Mouse (Mus musculus) spleen, adult 18-20 months (tissue): ENCODE measurements around the gene Abl1.

Experiments
- DNase-seq, 2 experiments: peaks; one replicate each; pipeline ENCODE4 v3.0.0; 2022; ENCODE audit warnings: mixed read lengths in 2 of 2

The Abl1 gene

DNA sequence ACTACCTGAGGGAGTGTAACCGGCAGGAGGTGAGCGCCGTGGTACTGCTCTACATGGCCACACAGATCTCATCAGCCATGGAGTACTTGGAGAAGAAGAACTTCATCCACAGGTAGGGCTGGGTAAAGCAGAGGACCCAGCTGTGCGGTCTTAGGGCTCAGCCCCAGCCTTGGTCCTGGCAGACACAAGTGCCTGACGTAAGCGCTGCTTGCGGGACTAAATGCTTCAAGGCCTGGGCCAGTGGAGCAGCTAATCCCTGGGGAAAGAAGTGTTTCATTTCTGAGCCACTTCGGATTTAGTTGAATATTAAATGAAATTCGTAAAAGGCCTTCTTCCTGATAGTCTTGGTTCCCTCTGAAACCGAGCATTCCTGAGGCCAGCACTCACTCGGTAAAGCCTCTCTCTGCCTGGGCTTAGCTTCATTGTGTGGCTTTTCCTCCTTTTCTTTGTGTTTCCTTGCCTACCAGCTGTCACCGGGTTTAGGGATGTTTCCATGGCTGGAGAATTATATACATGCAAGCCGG is 102.6 kb downstream of the Abl1 start:
- DNase-seq, result no peak

DNA sequence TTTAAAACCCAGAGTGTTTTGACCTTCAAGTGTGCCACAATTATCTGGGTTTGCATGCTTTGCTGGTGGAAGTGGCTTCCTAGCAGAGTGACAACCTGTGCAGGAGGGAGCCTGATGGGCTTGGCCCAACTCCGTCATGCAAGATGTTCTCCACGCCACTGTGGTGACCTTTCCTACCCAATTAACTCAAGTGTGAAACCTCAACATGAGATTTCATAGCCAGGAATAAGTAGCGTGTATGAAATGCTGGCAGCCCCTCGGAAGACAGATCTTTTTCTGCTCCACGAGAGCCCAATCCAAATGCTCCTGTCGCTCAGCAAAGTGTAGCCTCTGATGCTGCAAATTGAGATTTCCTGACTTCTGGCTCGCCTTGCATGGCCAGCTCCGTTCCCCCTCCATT is 103.1 kb downstream of the Abl1 start:
- no peak for DNase-seq

DNA sequence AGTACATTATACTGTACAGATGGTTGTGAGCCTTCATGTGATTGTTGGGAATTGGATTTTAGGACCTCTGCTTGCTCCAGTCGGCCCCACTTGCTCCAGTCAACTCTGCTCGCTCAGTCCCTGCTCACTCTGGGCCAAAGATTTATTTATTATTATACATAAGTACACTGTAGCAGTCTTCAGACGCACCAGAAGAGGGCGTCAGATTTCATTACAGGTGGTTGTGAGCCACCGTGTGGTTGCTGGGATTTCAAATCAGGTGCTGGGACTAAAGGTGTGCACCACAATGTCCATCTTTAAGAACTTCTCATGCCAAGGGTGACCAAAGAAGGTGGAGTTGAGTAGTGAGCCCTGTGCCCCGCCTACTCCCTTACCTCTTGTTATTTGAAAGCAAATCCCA is 104.4 kb downstream of the Abl1 start:
- DNase-seq, result no peak

DNA sequence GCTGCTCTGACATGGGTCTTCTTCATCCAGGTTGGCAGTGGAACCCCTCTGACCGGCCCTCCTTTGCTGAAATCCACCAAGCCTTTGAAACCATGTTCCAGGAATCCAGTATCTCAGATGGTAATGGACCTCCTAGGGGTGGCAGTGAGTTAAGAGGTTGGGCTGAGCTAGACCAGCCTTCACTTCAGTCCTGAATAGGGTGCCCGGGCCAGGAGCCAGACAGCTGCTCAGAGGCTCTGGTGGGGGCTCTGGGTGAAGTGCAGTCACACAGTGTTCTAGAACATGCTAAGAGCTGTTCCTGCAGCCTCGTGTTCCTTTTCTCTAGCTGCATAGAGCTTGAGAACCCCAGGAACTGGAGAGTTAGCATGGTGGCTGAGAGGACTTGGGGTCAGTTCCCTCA is 108.8 kb downstream of the Abl1 start:
- DNase-seq, result no peak

DNA sequence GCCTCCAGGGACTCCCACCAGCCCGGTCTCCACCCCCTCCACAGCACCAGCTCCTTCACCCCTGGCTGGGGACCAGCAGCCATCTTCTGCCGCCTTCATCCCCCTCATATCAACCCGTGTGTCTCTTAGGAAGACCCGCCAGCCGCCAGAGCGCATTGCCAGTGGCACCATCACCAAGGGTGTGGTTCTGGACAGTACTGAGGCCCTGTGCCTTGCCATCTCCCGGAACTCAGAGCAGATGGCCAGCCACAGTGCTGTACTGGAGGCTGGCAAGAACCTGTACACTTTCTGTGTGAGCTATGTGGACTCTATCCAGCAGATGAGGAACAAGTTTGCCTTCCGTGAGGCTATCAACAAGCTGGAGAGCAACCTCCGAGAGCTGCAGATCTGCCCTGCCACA is 113.2 kb downstream of the Abl1 start:
- DNase-seq, result no peak

DNA sequence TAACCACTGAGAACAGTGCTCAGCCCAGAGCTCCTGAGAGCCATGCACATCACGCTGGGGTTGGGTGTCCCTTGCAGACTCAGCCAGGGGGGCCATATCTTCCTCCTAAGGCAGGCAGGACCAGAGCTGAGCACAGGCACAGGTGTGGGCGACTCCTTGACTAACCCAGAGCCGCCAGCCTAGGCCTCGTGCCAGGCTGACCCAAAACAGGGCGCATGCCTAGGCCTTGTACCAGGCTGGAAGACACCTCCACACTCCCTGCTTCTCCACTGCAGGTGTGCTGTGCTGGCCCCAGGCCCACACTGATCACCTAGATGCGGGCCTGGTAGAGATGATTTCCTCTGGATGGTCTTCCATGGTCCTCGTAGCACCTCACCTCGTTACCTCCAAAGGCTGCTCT is 114.6 kb downstream of the Abl1 start:
- no peak for DNase-seq

DNA sequence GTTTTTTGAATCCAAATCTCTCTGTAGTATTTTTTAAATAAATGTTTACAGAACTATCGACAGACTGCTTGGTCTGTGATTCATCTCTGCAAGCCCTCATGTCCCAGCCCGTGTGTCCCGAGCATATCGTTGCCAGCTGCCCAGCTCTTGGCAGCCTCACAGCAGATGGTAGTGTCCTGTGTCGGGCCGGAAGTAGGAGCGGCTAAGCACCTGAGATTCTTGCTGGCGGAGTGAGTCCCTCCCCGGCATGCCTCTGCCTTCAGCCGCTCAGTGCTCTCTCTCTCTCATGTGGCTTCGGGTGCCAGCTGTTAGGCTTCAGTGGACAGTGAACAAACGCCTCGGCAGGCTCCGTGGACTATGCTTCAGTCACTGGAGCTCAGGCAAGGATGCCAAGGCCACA is 115.3 kb downstream of the Abl1 start:
- DNase-seq, result no peak

DNA sequence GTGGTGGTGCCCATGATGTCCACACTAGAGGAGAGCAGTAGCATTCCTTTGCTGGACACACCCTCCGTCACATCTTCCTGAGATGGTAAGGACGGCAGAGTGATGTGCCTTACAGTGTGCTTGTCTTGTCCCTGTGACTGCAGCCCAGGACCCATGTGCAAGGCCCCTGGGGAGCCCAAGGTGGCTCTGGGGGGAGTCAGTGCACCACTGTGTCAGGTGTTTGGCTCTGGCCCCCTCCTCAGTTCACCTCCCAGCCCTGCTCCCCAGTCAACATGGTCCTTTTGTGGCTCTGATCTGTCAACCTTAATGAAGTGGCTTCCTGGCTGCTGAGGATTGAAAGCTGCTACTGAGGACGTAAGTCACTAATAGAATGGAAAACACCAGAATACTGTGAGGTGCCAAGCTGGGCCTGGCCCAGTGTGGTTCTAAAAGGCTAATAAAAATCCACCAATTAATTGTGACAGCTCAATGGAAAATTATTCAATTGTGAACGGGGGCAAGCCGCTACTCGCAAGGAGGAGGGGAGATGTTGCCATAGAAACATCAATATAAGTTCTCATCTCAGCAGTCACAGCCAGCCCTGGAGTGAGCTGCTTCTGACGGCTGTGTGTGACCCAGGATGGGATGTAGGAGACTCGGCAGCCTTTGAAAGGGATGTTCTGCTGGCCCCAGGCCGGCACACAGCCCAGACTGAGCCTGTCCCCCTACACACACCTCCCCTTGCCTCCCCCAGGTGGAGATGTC is 118.6 kb downstream of the Abl1 start:
- DNase-seq, result no peak

DNA sequence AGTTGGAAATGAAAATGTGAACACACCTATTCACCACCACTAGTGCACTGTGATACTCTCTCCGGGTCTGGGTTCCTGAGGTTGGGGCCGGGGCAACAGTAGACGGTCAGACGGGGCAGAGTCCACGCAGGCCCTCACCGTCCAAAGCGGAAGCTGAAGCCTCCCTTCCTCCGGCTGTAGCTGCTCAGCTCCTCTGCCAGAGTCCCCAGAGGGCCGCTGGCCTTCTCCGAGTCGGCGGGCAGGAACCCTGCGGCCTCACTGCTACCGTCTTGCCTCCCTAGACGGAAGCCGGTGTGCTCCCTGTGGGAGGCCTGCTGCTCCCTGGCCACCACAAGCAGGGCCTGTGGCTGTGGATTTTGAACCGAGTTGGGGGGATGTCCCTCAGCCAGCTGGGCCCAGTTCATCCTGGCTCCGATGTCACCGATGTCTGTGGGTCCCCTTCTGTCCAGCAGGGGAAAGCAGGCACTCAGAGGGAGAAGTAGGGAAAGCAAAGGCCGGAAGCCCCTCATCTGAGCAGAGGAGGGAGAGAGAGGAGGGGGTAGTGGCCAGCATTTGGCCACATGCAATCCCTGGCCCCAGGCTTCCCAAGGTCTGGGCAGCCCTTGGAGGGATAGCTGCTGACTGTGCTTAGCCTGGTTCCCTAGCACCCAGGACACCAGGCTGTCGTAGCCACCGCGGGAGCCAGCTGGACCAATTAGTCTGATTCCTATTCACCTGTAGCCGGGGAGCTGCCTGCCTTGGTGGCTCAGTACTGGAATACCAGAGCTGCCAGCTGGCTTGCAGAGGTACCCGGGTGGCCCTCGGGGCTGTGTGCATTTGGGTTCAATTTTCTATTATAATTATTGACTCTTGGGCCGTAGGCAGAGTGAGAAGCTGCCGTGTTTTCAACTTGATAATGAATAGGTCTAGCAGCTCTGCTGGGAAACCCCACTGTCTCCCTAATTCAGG is 120.5 kb downstream of the Abl1 start:
- no peak for DNase-seq

DNA sequence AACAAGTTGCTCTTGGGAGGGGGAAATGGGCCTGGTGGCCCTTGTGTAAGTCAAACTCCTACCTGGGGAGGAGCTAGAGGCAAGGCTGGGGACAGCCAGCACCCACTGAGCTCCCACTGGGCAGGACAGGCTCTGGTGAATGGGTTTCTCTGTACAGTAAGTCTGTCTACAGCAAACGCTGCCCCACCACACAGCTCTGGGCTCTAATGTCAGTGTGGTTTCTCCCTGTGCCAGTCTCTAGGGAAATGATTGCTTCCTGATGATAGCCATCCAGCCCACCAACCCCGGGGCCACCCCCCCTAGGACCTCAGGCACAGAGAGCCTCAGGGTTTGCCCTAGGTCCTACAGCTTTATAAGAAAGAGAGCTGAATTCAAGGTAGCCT is 121.2 kb downstream of the Abl1 start:
- DNase-seq, result no peak

DNA sequence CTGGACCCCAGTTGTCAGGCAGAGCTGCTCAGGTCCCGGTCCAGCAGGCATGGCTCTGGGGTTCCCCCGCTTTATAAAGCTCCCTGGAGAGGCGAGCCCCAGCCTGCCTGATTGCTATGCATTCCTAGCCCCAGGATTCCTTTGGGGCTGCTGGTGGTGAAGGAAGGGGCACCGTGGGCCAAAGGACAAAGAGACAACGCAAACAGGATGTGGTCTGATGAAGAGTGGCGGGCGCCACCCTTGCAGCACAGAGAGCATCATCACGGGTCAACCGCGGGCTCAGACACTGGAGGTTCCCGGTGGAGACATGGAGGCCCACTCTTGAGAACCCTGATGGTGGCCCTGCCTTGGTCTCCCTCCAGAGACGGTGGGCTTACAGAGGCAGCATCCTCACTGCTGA is 122.3 kb downstream of the Abl1 start, which contains the start of gene Qrfp:
Qrfp (minus strand) TSS at position 137 of the 400 bp plus-strand sequence.
- peak; percentile 31 to 34 for DNase-seq

DNA sequence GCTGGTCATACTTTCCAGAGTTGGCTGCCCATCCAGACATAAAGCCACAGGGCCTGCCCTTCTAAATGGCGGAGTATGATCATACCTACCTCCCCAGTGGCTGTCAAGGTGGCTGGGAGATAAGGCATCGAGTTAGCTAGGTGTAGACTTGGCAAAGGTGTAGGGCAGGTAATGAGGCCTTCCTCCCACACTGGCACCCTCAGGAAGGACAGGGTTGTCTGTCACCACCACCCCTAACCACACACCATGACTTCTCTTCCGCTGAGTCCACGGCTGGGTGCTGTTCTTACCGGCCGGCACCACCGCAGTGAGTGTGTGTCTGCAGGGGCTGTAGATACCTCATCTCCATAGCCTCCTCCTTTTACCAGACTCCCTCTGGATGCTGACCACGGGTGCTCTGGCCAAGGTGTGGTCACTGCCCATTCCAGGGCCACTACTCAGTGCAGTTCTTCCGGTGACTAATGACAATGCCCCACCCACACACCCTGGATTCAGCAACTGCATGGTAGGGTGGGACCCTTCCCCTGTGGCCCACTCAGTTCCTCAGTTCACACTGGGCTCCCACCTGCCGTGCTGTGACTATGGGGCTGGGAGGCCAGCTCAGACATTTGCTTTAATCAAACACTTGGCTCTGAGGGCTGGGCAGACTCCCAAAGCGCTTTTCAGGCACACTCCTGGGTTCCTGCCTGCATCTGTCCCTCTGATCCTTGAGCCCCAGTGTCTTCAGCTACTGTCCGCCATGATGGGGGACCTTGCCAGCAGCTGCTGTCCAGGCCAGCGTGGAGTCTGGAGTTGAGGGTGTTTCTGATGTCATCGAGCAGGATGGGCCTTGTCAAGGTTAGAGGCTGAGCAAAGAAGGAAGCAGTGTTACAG is 123.1 kb downstream of the Abl1 start:
- DNase-seq, result peak; percentile 44 to 46

DNA sequence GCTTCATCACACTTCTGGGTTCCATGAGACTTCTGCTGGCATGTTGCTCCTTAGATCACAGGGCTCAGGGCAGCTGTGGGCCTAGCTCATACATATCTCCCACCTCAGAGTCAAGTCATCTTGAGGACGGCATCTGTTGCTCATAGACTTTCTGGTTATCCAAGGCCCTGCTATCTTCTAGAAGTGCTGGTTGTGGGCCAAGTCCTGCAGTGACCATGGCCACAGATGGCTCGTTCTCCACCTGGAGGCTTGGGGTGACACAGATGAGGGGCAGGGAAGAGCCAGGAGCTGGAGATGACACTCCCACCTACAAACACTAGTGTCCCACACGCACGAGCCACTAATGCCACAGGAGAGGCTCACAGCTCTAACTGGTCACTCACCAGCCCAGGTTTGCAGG is 125.5 kb downstream of the Abl1 start:
- no peak for DNase-seq

DNA sequence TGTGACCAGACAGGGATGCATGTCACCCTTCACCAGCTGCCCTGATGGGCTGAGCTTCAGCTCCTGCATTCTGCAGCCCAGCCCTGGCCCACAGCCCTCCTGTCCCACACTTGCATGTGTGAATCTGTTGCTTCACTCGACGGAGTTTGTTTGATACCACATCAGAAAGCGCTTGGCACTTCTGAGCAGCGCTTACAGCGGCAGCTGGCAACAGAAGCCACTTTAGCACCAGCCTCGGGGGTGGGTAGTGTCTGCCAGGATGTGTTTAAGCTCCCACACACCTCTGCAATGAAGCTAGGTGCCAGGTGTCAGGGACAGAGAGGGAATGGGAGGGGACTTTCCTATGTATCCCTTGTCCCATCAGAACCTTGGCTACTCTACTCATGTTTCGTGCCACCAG is 126.5 kb downstream of the Abl1 start:
- no peak for DNase-seq

DNA sequence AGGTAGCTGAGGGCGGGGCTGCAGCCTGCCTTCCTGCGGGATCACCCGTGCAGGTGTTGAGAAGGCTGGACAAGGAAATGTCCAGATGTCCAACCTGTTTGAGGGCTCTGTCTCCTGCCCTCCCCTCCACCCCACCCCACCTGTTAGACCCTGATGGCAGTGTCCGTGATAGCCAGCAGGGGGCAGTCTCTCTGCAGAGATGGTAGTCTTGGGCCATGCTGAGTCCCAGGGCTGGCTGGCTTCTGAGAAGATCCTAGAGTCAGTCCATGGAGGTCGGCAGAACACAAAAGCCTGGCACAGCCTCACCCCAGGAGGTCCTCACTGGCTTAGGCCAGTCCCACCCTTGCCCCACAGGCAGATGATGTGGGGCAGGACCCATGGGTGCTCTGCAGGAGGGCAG is 127.2 kb downstream of the Abl1 start:
- DNase-seq, result peak; percentile 58 to 69

DNA sequence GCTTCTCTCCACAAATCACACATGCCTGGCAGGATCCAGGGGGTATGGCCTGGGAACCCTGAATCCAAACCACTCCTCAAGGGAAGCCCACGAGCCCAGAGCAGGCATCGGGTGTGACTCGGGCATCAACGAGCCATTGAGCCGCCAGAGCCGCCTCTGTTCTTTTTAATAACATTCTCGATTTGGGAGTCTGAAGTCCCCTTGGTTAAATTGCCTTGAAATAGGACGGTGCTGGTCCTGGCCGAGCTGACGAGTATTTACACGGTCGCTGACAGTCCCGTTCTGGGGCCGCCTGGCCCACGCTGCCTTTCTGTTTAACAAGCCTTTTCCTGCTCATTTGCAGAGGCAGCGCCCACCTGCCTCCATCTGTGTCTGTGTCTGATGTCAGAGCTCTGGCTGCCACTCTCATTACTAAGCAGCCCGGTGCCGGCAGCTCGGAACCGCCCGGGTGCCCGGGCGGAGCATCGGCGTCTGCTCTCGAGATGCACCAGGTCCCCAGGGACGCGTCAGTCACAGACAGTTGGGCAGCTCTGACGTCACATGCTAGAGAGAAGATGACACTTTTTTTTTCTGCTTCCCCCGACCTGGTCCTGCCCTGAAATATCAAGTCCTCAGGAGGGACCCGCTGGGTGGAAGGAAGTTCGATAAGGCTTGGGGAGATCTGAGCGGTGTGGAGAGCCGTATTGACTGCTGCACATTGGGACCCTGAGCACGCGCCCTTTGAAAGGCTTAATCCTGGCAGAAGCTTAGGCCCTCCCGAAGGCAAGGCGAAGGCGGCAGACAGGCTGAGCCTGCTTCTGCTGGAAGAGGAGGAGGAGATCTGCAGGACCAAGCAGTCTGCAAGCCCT is 134.6 kb downstream of the Abl1 start:
- DNase-seq, result peak; percentile 78 to 83

DNA sequence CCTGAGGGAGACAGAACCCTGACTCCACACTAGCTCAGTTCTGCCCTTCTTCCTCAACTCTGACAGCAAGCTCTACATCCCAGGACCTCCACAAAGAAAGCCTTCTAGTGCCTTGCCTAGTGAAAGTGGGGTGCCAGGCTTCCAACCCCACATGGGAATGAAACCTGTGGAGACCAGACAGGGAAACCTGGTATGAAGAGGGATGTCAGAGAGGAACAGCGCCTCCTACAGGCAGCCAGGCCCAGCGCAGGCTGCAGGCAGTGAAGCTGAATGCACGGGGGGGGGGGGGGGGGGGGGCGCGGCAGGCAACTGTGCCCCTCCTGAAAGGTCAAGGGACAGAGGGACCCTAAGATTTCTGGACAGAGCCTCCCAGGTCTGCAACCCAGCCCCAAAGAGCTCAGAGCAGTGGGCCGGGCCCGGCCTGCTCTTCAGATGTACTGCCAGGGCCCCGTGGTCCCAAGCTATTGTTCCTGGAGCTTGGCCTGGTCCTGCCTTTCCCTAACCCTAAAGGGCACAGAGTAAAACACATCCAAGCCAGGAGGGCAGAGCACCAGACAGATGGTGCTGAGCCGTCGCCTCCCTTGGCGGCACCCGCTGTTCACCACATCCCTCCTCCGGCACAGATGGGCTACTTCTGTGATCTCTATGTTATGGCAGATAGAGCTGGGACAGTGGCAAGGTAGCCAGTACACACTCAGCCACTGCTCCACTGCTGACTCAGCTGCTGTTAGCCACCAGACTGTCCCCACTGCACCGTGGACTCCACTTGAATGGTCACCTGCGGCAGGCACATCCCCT is 136.0 kb downstream of the Abl1 start:
- no peak for DNase-seq

DNA sequence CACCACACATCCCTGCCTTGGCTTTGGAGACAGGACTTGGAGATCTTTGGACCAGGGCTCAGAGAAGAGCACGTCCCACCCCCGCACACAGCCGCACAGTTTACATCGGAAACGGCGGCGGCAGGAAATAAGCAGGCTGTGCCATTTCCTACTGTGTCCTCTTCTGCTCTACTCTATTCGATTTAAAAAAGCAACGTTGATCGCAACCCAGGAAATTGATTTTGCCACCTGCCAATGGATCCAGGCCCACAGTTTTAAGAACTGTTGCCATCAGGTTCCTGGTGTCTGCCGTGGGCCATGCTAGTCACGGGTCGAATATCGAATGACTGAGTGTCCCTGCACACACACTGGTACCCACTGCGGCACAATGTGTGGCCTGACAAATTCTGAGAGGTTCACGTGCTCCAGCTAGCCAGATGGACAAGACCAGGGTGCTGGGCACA is 137.3 kb downstream of the Abl1 start:
- no peak for DNase-seq

DNA sequence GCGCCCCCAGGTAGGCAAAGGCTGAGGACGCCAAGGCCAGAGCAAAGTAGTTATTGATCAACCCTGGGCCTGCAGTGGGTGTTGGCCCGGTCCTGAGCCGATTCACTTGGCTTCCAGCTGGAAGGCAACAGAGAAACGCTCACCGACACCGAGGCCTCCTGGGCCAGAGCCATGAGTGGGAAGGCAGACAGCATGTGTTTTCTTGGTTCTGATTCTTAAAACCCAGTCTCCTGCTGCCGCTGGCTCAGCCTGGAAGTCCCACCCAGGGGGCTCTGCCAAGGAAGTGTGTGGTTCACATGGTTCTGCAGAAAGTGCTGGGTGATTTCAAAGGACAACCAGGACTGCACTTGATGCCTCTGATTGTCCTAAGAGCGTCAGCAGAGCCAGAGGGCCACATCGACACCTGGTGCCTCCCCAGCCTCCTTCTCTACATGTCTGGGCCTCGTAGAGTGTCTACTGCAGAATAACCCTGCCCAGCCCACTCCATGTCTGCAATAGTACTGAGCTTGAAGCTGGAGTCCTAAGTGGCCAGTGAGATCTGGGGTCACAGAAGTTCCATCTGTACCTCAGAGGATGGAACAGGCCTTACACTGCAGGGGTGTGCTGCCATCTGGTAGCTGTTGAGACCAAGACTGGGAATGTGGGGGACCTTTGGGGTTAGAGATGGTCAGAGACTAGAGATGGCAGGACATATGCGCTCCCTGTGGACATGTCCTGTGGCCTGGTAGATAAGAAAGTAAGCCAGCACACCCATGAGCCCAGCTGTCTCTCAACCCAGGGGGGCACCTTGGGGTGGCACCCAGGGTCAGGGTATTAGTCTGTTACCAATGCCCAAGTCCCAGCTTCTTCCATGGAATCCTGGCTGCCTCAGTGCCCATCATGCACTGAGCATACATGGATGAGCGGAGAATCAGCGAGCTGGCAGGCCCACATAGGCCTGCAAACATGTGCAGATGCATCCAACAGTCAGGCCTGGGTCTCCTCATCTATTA is 138.2 kb downstream of the Abl1 start:
- no peak for DNase-seq

DNA sequence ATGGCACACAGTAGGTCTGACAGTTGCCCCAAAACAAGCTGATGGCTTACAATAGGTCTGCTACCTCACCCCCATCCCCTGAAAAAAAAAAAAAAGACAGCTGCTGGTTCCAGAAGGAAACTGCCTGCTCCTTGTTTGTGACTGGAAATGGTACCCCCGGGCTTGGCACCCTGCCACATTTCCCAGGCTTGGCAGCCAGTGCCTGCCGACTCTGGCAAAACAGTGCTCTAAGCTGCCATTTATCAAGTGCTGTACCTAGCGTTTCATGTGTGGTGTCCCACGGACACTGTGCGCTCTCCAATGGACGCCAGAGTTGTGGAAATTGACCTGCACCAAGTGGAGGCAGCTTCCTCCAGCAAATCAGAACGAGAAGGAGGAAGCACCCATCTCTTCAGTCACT is 139.7 kb downstream of the Abl1 start:
- DNase-seq, result no peak
